Mouse (Mus musculus): ENCODE measurements around the gene Hoxc11. TPM values are rescaled to one million over a fixed set of nuclear protein-coding genes. Genes with fewer than 3 reads are reported as not detected.

The Hoxc11 gene
- total and polyA plus RNA-seq, 3 experiments = not detected

GRCm38 (mm10) chr15:102975688-102976111 is 21.5 kb downstream of the Hoxc11 start:
- Histone ChIP-seq H3K4me2 (ENCODE audit: insufficient read depth, low read depth, poor library complexity, severe bottlenecking) (no peak overlapping the region), H3K4me1 (ENCODE audit: control insufficient read depth in 1 of 2, insufficient read depth in 2 of 2) (peaks cover 5 to 24% of the 10 kb centered on the region in 2 experiments), H3K36me3 (replicated peaks in 1 of 2; ENCODE audit: control insufficient read depth in 1 of 2, insufficient read depth in 1 of 2, low read length in 1 of 2) (no peaks in the 10 kb centered on the region), H3K79me2 (replicated peaks; ENCODE audit: control insufficient read depth, extremely low read depth, insufficient read depth, poor library complexity, severe bottlenecking) (no peaks in the 10 kb centered on the region), H3K27ac (ENCODE audit: insufficient read depth, low read depth) (no peak overlapping the region), H3K27me3 (replicated peaks) (peaks cover 92% of the 10 kb centered on the region), H3K9me3 (replicated peaks; ENCODE audit: low read length) (no peaks in the 10 kb centered on the region), H3K9ac (ENCODE audit: insufficient read depth, low read depth) (no peak overlapping the region), H3K4me3 (replicated peaks in 1 of 3; ENCODE audit: low read depth in 2 of 3, low read length in 2 of 3, poor library complexity in 1 of 3) (no peak overlapping the region)
- dilution Hi-C loops (cut with MboI; ENCODE audit: extremely low pct_ligation_motif_present, extremely low pct_unique_long_range_greater_than_20kb, low sequenced_read_pairs) = no loop called here
- no peak for DNase-seq (ENCODE audit: extremely low read depth)
- in situ Hi-C loops (cut with MboI; ENCODE audit: low pct_ligation_motif_present, low pct_unique_long_range_greater_than_20kb, low sequenced_read_pairs) = no loop called here
- TF ChIP-seq ETS1 (conservative IDR thresholded peaks at IDR 0.05; ENCODE audit: low read depth, low read length) (no peak), ELF1 (IDR thresholded peaks at IDR 0.05; ENCODE audit: low read depth, low read length) (no peak), UBTF (IDR thresholded peaks at IDR 0.05; ENCODE audit: low read depth, low read length) (no peak), POLR2A (IDR thresholded peaks at IDR 0.05; ENCODE audit: low read depth, low read length) (no peak), MYC (IDR thresholded peaks at IDR 0.05; ENCODE audit: low read depth, low read length) (no peak), SMC3 (IDR thresholded peaks at IDR 0.05; ENCODE audit: low read depth, low read length) (no peak), ZNF384 (IDR thresholded peaks at IDR 0.05; ENCODE audit: low read depth, low read length) (no peak), CHD1 (IDR thresholded peaks at IDR 0.05; ENCODE audit: low read depth, low read length) (no peak), MAX (IDR thresholded peaks at IDR 0.05; ENCODE audit: low read length) (no peak), TBP (conservative IDR thresholded peaks at IDR 0.05; ENCODE audit: low read depth, low read length) (no peak)

DNA sequence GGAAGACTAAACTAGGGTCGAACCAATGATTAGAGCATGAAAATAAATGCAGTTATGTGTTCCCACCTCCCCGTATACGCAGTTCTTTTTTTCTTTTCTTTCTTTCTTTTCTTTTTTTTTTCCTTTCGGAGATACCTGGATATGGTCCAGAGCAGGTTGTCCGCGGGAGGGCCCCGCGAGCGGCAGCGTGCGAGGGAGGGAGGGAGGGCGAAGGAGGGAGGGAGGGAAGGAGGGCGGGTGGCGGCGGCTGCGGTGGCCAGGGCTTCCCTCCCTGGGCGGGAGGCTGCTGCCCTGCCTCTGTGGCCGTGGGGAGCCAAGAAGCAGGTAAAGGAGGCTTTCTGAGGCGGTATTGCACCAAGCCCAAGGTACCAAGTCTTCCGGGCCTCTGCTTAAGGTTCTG is 21.9 kb downstream of the Hoxc11 start, which contains the start of gene Hoxc9:
TSS of gene Hoxc9 (plus strand) at position 269 of the 400 bp plus-strand sequence.
- in situ Hi-C loops (cut with MboI; ENCODE audit: low pct_ligation_motif_present, low pct_unique_long_range_greater_than_20kb, low sequenced_read_pairs) = no loop called here
- DNase-seq (ENCODE audit: extremely low read depth) = no peak
- H3K9me3 ChIP-seq (replicated peaks; ENCODE audit: low read length) = no peaks in the 10 kb centered on the region
- TF ChIP-seq GABPA (IDR thresholded peaks at IDR 0.05; ENCODE audit: insufficient replicate concordance, low read depth, low read length) (no peak), RAD21 (IDR thresholded peaks at IDR 0.05; ENCODE audit: low read depth, low read length) (no peak), MAX (IDR thresholded peaks at IDR 0.05; ENCODE audit: low read length) (no peak), MAZ (IDR thresholded peaks at IDR 0.05; ENCODE audit: low read depth, low read length) (no peak), ZKSCAN1 (IDR thresholded peaks at IDR 0.05; ENCODE audit: borderline replicate concordance, low read depth, low read length) (no peak), POLR2AphosphoS2 (IDR thresholded peaks at IDR 0.05; ENCODE audit: low read depth, low read length) (no peak), ETS1 (conservative IDR thresholded peaks at IDR 0.05; ENCODE audit: low read depth, low read length) (no peak), CHD2 (IDR thresholded peaks at IDR 0.05; ENCODE audit: low read length) (no peak), ZMIZ1 (IDR thresholded peaks at IDR 0.05; ENCODE audit: low read depth, low read length) (no peak), KAT2A (IDR thresholded peaks at IDR 0.05; ENCODE audit: insufficient replicate concordance, low read length) (no peak), MYC (IDR thresholded peaks at IDR 0.05; ENCODE audit: low read depth, low read length) (no peak), PAX5 (IDR thresholded peaks at IDR 0.05; ENCODE audit: low read length) (no peak), TBP (conservative IDR thresholded peaks at IDR 0.05; ENCODE audit: low read depth, low read length) (no peak), UBTF (IDR thresholded peaks at IDR 0.05; ENCODE audit: low read depth, low read length) (no peak), CHD1 (IDR thresholded peaks at IDR 0.05; ENCODE audit: low read depth, low read length) (no peak), BHLHE40 (IDR thresholded peaks at IDR 0.05; ENCODE audit: low read depth, low read length) (no peak), ELF1 (IDR thresholded peaks at IDR 0.05; ENCODE audit: low read depth, low read length) (no peak), USF1 (IDR thresholded peaks at IDR 0.05; ENCODE audit: low read depth, low read length) (no peak), ZNF384 (IDR thresholded peaks at IDR 0.05; ENCODE audit: low read depth, low read length) (no peak), MAFK (IDR thresholded peaks at IDR 0.05; ENCODE audit: insufficient replicate concordance, low read length) (no peak)
- H3K36me3 ChIP-seq (replicated peaks in 1 of 2; ENCODE audit: control insufficient read depth in 1 of 2, insufficient read depth in 1 of 2, low read length in 1 of 2) = no peaks in the 10 kb centered on the region
- peaks cover 92% of the 10 kb centered on the region for H3K27me3 ChIP-seq (replicated peaks)
- no peak within 1 kb of the TSS for H3K4me2 ChIP-seq (ENCODE audit: insufficient read depth, low read depth, poor library complexity, severe bottlenecking)
- H3K9ac ChIP-seq (ENCODE audit: insufficient read depth, low read depth) = no peak within 1 kb of the TSS
- H3K4me3 ChIP-seq (replicated peaks in 1 of 3; ENCODE audit: low read depth in 2 of 3, low read length in 2 of 3, poor library complexity in 1 of 3) = no peak within 1 kb of the TSS
- dilution Hi-C loops (cut with MboI; ENCODE audit: extremely low pct_ligation_motif_present, extremely low pct_unique_long_range_greater_than_20kb, low sequenced_read_pairs) = no loop called here
- H3K4me1 ChIP-seq (ENCODE audit: control insufficient read depth in 1 of 2, insufficient read depth in 2 of 2) = peaks cover 4 to 22% of the 10 kb centered on the region in 2 experiments
- H3K27ac ChIP-seq (ENCODE audit: insufficient read depth, low read depth) = no peak within 1 kb of the TSS
- no peaks in the 10 kb centered on the region for H3K79me2 ChIP-seq (replicated peaks; ENCODE audit: control insufficient read depth, extremely low read depth, insufficient read depth, poor library complexity, severe bottlenecking)
